8 mouse cellular contexts compared by ENCODE assay signal in the genomic region with DNA sequence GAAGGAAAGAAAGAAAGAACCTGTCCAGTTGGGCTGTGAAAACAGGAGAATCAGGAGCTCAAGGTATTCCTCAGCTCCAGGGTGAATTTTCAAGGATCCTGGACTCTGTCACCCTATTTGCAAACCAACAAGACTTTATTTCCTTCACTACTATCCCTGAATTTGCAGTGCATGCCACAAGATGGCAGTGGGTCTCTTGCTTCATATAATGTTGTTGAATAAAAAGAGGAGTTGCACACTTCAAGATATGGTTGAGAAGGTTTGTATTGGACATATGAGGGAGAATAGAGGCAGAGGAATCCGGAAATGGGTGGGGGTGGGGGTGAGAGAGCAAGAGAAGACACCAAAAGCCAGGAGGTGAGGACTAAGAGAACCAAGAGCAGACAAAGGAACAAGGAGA.
DNase-seq lines count a peak whose midpoint lies in the region; ATAC-seq and TF ChIP-seq lines count a peak whose summit lies in the region.
"Had no signal": no experiment of that assay in that cellular context is flagged by ENCODE, and none has a peak within 500 bp of the region (broad histone marks: within the 10 kb centered on the region; RNA-seq: fewer than 3 reads in every experiment).

No protein-coding gene starts in this region.

- TF ChIP-seq CTCF in midbrain, postnatal 0 days (IDR thresholded peaks at IDR 0.05): peak; percentile 78

- no peak overlapping the region for H3K4me2 ChIP-seq in midbrain, postnatal 0 days (ENCODE audit: low read depth, low read length, poor library complexity, severe bottlenecking)
- no peak overlapping the region for H3K4me2 ChIP-seq in midbrain, embryonic 13.5 days (replicated peaks)
- H3K4me2 ChIP-seq: embryonic facial prominence, embryonic 15.5 days had no signal

- no peak overlapping the region for H3K9ac ChIP-seq in midbrain, postnatal 0 days (replicated peaks; ENCODE audit: low read length, poor library complexity, severe bottlenecking)
- H3K9ac ChIP-seq in midbrain, embryonic 13.5 days (replicated peaks): no peak overlapping the region
- H3K9ac ChIP-seq: embryonic facial prominence, embryonic 15.5 days had no signal

- no peaks in the 10 kb centered on the region for H3K27me3 ChIP-seq in midbrain, postnatal 0 days (ENCODE audit: insufficient read depth, low read length)
- no peaks in the 10 kb centered on the region for H3K27me3 ChIP-seq in midbrain, embryonic 13.5 days
- H3K27me3 ChIP-seq: embryonic facial prominence, embryonic 15.5 days had no signal

- H3K4me3 ChIP-seq in midbrain, postnatal 0 days (ENCODE audit: low read depth, low read length): no peak overlapping the region
- no peak overlapping the region for H3K4me3 ChIP-seq in midbrain, embryonic 13.5 days (replicated peaks)
- H3K4me3 ChIP-seq: embryonic facial prominence, embryonic 15.5 days had no signal

- 0 out of 2 replicates have a peak, but pooled peaks cover 4% of the 10 kb centered on the region for H3K9me3 ChIP-seq in midbrain, postnatal 0 days (ENCODE audit: low read length)
- peaks cover 3% of the 10 kb centered on the region; the same call in 1 of the 2 replicates for H3K9me3 ChIP-seq in midbrain, embryonic 13.5 days
- H3K9me3 ChIP-seq: embryonic facial prominence, embryonic 15.5 days had no signal

- no peaks in the 10 kb centered on the region for H3K4me1 ChIP-seq in midbrain, postnatal 0 days (ENCODE audit: insufficient read depth, low read length)
- H3K4me1 ChIP-seq in midbrain, embryonic 13.5 days (replicated peaks): no peaks in the 10 kb centered on the region
- H3K4me1 ChIP-seq: embryonic facial prominence, embryonic 15.5 days had no signal

- DNase-seq in midbrain, postnatal 0 days (ENCODE audit: low spot score): peak; percentile 41
- DNase-seq in ZHBTc4 (ENCODE audit: low read depth, low spot score): peak; percentile 55
- peak; percentile 12 to 26 for DNase-seq in cerebellum, postnatal 36 days
- DNase-seq in kidney, postnatal 14 days: peak; percentile 51
- DNase-seq in lung, postnatal 10 days: peak; percentile 33
- DNase-seq in spleen, postnatal 4 days (ENCODE audit: low spot score in 2 of 2): no peak

- H3K36me3 ChIP-seq in midbrain, postnatal 0 days (ENCODE audit: insufficient read depth, low read length): no peaks in the 10 kb centered on the region
- no peaks in the 10 kb centered on the region for H3K36me3 ChIP-seq in midbrain, embryonic 13.5 days
- H3K36me3 ChIP-seq: embryonic facial prominence, embryonic 15.5 days had no signal

- WGBS in midbrain, postnatal 0 days: 10% methylated on average over 1 of the region's 1 CpGs
- 31% methylated on average over 1 of the region's 1 CpGs for WGBS in midbrain, embryonic 13.5 days

- no peak overlapping the region for H3K27ac ChIP-seq in midbrain, postnatal 0 days (ENCODE audit: low read depth, low read length)
- H3K27ac ChIP-seq in midbrain, embryonic 13.5 days: no peak overlapping the region
- H3K27ac ChIP-seq: embryonic facial prominence, embryonic 15.5 days had no signal

- no peak for ATAC-seq in midbrain, postnatal 0 days (ENCODE audit: low FRiP score)
- no peak for ATAC-seq in midbrain, embryonic 13.5 days

Comparison
In these comparisons a context has a peak if more than half of its experiments do, and no peak if none do; other contexts are left out.
1. DNase-seq: peak in midbrain, postnatal 0 days (single experiment), ZHBTc4 (single experiment), cerebellum, postnatal 36 days (2 of 2), kidney, postnatal 14 days (single experiment) and lung, postnatal 10 days (single experiment); none in spleen, postnatal 4 days (0 of 2).